Mouse (Mus musculus) CH12.LX (cell line): ENCODE results near the gene Gm21762.
"Not testable (repeated sequence)": the region's sequence is repeated elsewhere in the genome, so short reads cannot be mapped to it uniquely, and the experiment has no call there.

Experiments
- ETS1 ChIP-seq: conservative IDR thresholded peaks from 2 replicates; pipeline ENCODE4 v1.6.1; 2012; ENCODE audit warnings: low read depth, mild to moderate bottlenecking, inconsistent platforms, low read length, improper control_type of control experiment, moderate library complexity
- KAT2A ChIP-seq: IDR thresholded peaks from 2 replicates; pipeline ENCODE4 v1.6.1; 2012; ENCODE audit warnings: low read length, improper control_type of control experiment, inconsistent platforms; ENCODE audit not compliant: insufficient replicate concordance
- POLR2A ChIP-seq: IDR thresholded peaks from 2 replicates; pipeline ENCODE4 v1.6.1; 2011; ENCODE audit warnings: low read depth, mild to moderate bottlenecking, improper control_type of control experiment, low read length

DNA sequence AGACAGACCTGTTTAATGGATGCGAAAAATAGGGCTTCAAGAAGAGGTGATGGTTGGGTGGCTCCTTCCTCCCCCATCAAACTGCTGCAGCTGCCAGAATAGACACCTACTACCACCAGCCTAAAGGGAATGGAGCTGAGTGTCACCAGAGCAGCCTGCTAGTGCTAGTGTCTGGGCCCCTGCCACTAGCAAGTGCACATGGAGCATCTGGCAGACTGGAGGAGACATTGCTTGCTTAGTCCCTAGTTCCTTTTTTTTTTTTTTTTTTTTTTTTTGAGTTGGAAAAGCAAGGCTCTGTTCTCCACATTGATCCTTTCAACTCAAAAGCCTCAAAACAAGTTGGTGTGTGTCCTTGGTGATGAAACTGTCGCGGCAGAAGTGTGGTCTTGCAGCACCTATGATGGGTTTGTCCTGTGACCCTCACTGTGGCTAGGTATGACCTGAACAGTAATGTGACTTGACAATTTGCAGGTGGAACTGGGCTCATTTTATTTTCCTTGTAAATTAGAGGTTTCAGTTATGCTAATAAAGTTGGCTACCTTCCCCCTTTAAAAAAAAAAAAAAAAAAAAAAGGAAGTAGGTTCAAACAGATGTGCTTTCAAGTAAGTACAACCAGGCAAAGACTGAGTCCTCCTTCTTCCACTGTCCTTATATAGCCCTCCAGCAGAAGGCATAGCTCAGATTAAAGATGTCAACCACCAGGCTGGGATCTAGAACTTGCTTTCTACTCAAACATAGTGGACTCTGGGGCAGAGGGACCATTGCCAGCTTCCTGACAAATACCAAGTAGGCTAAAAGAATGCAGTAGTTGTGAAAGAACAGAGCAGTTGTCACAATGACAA, 43.3 kb upstream of the Gm21762 start:
- TF ChIP-seq ETS1 (peak; percentile 57), POLR2A (peak; percentile 39; the same call in 1 of the 2 replicates)
- not testable (repeated sequence) for TF ChIP-seq KAT2A
